Mouse (Mus musculus) heart, embryonic 11.5 days (tissue): ENCODE data around the gene Epha7. TPM values are rescaled to one million over a fixed set of nuclear protein-coding genes. Genes with fewer than 3 reads are reported as not detected.

Experiments
- ATAC-seq: fragments of 200-750 bp; cut with Nextera tagmentation; replicated peaks from 2 replicates; pipeline ENCODE4 v1.8.0; 2017; ENCODE audit warnings: moderate library complexity; ENCODE audit not compliant: insufficient number of reproducible peaks, low FRiP score, low TSS enrichment
- H3K27ac ChIP-seq: fragments of 300-500 bp; sonication (generic); 2 replicates; pipeline ENCODE4 v1.5.1; 2014; ENCODE audit warnings: mild to moderate bottlenecking, low read depth, low read length
- H3K27me3 ChIP-seq: fragments of 300-500 bp; sonication (generic); 2 replicates; pipeline ENCODE4 v1.6.1; 2014; ENCODE audit warnings: mild to moderate bottlenecking, low read length, mixed read lengths; ENCODE audit not compliant: control insufficient read depth, insufficient read depth
- H3K36me3 ChIP-seq: fragments of 300-500 bp; sonication (generic); 2 replicates; pipeline ENCODE4 v1.6.1; 2014; ENCODE audit warnings: mild to moderate bottlenecking, low read length, moderate library complexity, mixed read lengths; ENCODE audit not compliant: control insufficient read depth, insufficient read depth
- H3K4me1 ChIP-seq: fragments of 300-500 bp; sonication (generic); 2 replicates; pipeline ENCODE4 v1.6.1; 2014; ENCODE audit warnings: low read length; ENCODE audit not compliant: control insufficient read depth, insufficient read depth
- H3K4me2 ChIP-seq: fragments of 300-500 bp; sonication (generic); 2 replicates; pipeline ENCODE4 v1.6.1; 2014; ENCODE audit warnings: mild to moderate bottlenecking, moderate library complexity
- H3K4me3 ChIP-seq: fragments of 300-500 bp; sonication (generic); 2 replicates; pipeline ENCODE4 v1.5.1; 2014; ENCODE audit warnings: low read depth, low read length
- H3K9ac ChIP-seq: fragments of 300-500 bp; sonication (generic); 2 replicates; pipeline ENCODE4 v1.6.1; 2014; ENCODE audit warnings: mild to moderate bottlenecking, low read depth, low read length, moderate library complexity
- H3K9me3 ChIP-seq: fragments of 300-500 bp; sonication (generic); replicated peaks from 2 replicates; pipeline ENCODE4 v1.6.1; 2016; ENCODE audit warnings: low read length; ENCODE audit not compliant: control insufficient read depth
- WGBS: fragments of 180-500 bp; shearing (Covaris S2); extraction: QIAGEN DNeasy Blood & Tissue Kit; methylation state at CpG from one replicate; pipeline ENCODE4 v1.1.7; 2014; ENCODE audit not compliant: insufficient replicate concordance; 5-methylcytosine and 5-hydroxymethylcytosine counted together
- polyA plus RNA-seq: library from polyadenylated mRNA; unstranded; fragments of >200 nt; fragmentation: Nextera tagmentation; extraction: Ambion mirVana; gene quantifications from 2 replicates; pipeline ENCODE4 v1.2.1, GENCODE M21; 2014

Epha7 gene
- polyA plus RNA-seq, 1 experiment from 2014 or later = 46.9 TPM

DNA sequence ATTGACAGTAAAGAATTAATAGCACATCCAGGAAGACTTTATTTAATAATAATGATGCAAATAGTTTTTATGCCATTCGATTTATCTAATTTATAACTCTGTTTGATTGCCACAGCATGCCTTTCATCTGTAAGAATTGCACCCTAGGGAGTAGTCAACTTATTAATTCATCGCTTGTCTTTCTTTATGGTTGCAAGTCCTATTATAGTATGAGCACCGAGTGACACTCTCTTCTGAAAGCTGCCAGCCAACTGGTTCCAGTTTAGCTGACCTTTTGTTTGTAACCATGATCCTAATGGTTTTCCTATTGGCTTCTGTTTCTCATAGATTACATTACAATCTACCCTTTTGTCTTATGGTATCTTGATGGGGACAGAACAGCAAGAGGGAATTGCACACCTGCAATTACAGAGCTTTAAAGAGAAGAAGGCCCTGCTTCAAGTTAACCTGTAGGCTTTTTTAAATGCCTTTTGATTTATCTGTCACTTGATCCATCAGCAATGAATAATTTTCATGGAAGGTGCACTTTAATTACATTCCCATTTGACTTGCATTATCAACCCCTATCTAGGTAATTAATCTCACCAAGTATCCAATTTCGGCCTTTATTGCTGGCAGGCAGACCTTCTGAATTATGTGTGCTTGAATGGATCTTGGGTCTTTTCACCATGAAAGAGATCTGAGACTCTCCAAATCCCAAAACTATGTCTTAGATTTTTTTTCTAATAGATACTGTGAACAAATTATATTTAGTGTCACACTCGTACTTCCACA, 68.5 kb downstream of the Epha7 start:
- Histone ChIP-seq H3K9ac (no peak overlapping the region), H3K9me3 (no peaks in the 10 kb centered on the region), H3K4me1 (no peaks in the 10 kb centered on the region), H3K4me2 (no peak overlapping the region), H3K27ac (no peak overlapping the region), H3K36me3 (no peaks in the 10 kb centered on the region), H3K27me3 (no peaks in the 10 kb centered on the region), H3K4me3 (no peak overlapping the region)
- ATAC-seq = no peak
- 81% methylated on average over 5 of the region's 5 CpGs for WGBS

DNA sequence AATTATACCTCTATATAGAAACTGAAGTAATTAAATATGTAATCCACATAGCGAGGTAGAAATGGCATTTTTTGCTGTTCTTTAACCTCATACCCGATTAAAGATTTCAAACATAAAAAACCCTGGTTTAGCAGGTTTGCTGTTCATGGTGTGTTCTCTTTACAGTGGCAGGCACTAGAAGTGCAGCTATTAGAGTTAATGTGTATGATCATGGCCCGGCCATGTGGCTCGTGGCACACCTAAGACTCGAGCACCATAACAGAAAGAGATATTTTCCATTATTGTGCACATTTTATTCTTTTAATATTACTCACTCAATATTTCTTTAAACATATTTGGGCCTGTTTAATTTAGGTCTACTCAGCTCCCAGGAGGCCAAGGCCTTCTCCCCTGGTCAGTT, 76.7 kb downstream of the Epha7 start:
- no peak overlapping the region for H3K4me2 ChIP-seq
- H3K4me3 ChIP-seq = no peak overlapping the region
- H3K27me3 ChIP-seq = no peaks in the 10 kb centered on the region
- H3K9ac ChIP-seq = no peak overlapping the region
- 78% methylated on average over 5 of the region's 5 CpGs for WGBS
- no peaks in the 10 kb centered on the region for H3K4me1 ChIP-seq
- no peaks in the 10 kb centered on the region for H3K9me3 ChIP-seq
- no peak overlapping the region for H3K27ac ChIP-seq
- 0 out of 2 replicates have a peak, but pooled peaks cover 2% of the 10 kb centered on the region for H3K36me3 ChIP-seq
- ATAC-seq = no peak

- Histone ChIP-seq H3K4me3 (no peak overlapping the region), H3K9me3 (no peaks in the 10 kb centered on the region), H3K27ac (no peak overlapping the region), H3K9ac (no peak overlapping the region), H3K27me3 (no peaks in the 10 kb centered on the region), H3K4me1 (no peaks in the 10 kb centered on the region), H3K36me3 (0 out of 2 replicates have a peak, but pooled peaks cover 2% of the 10 kb centered on the region), H3K4me2 (no peak overlapping the region)
- no peak for ATAC-seq
- WGBS = 72% methylated on average over 3 of the region's 3 CpGs
Measured at GRCm38 (mm10) chr4:28890102-28890501, 77.2 kb downstream of the Epha7 start.

- no peak overlapping the region for H3K27ac ChIP-seq
Measured at GRCm38 (mm10) chr4:28895480-28895879, 82.5 kb downstream of the Epha7 start.

GRCm38 (mm10) chr4:28899373-28899772, 86.4 kb downstream of the Epha7 start:
- WGBS = 90% methylated on average over 4 of the region's 4 CpGs
- no peak overlapping the region for H3K4me3 ChIP-seq
- no peak overlapping the region for H3K9ac ChIP-seq
- H3K4me1 ChIP-seq = no peaks in the 10 kb centered on the region
- no peaks in the 10 kb centered on the region for H3K27me3 ChIP-seq
- ATAC-seq = no peak
- no peaks in the 10 kb centered on the region for H3K36me3 ChIP-seq
- no peaks in the 10 kb centered on the region for H3K9me3 ChIP-seq
- H3K4me2 ChIP-seq = no peak overlapping the region
- no peak overlapping the region for H3K27ac ChIP-seq

More at GRCm38 (mm10) chr4:28895480-28895879, 82.5 kb downstream of the Epha7 start:
- Histone ChIP-seq H3K9ac (no peak overlapping the region), H3K4me2 (no peak overlapping the region), H3K27me3 (no peaks in the 10 kb centered on the region), H3K4me3 (no peak overlapping the region), H3K36me3 (no peaks in the 10 kb centered on the region), H3K9me3 (no peaks in the 10 kb centered on the region), H3K4me1 (no peaks in the 10 kb centered on the region)
- no peak for ATAC-seq
- 86% methylated on average over 7 of the region's 7 CpGs for WGBS

- Histone ChIP-seq H3K4me3 (no peak overlapping the region), H3K9me3 (no peaks in the 10 kb centered on the region), H3K4me2 (no peak overlapping the region), H3K9ac (no peak overlapping the region), H3K27ac (no peak overlapping the region), H3K36me3 (no peaks in the 10 kb centered on the region), H3K4me1 (no peaks in the 10 kb centered on the region), H3K27me3 (no peaks in the 10 kb centered on the region)
- no peak for ATAC-seq
- 84% methylated on average over 11 of the region's 11 CpGs for WGBS
Measured at GRCm38 (mm10) chr4:28899783-28900182, 86.9 kb downstream of the Epha7 start.

GRCm38 (mm10) chr4:28901496-28901895, 88.6 kb downstream of the Epha7 start:
- Histone ChIP-seq H3K36me3 (no peaks in the 10 kb centered on the region), H3K9ac (no peak overlapping the region), H3K4me1 (no peaks in the 10 kb centered on the region), H3K27me3 (no peaks in the 10 kb centered on the region), H3K4me3 (no peak overlapping the region), H3K9me3 (no peaks in the 10 kb centered on the region), H3K27ac (no peak overlapping the region), H3K4me2 (no peak overlapping the region)
- WGBS = 90% methylated on average over 5 of the region's 5 CpGs
- no peak for ATAC-seq

DNA sequence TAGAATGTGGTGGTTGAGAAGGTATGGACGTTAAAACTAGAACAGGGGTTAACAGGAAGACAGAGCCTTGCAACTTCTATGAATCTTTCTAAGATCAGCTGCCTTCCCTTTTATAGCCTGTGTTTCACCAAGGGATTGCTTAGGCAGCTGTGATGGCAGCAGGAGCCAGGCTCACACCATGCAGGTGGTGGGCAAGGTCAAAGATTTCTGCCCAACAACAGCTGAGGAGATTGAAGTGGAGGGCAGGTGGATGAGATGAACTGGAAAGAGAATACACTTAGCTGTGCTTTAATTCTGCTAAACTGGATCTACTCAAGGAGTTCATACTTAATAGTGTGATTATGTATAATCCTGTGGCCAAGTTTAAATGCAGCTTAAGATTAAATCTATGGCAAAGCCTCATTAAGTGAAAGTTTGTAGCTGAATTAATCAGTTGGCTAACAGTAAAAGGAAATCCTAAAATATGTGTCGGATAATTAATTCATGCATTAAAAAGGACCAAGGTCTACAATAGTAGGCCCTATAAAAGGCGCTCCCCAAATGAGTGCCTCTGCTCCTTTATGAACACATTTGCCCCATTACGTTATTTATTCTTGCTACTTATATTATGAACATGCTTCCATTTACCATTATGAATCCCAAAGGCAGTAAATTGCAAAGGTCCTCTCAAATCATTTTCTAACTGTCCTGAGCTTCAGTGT, 89.2 kb downstream of the Epha7 start:
- no peak overlapping the region for H3K4me3 ChIP-seq

More for the DNA sequence above, 89.2 kb downstream of the Epha7 start:
- Histone ChIP-seq H3K9me3 (no peaks in the 10 kb centered on the region), H3K4me1 (no peaks in the 10 kb centered on the region), H3K9ac (no peak overlapping the region), H3K36me3 (no peaks in the 10 kb centered on the region), H3K27ac (no peak overlapping the region), H3K4me2 (no peak overlapping the region), H3K27me3 (no peaks in the 10 kb centered on the region)
- ATAC-seq = no peak
- 84% methylated on average over 4 of the region's 4 CpGs for WGBS
